Mouse (Mus musculus) ES-Bruce4 (cell line): ENCODE results near the gene Tspan7.

Experiments used
- CTCF ChIP-seq: IDR thresholded peaks from one replicate; pipeline ENCODE4 v1.8.1; 2011; ENCODE audit warnings: low read depth, low read length
- EP300 ChIP-seq: IDR thresholded peaks from 2 replicates; pipeline ENCODE4 v1.6.1; 2011; ENCODE audit warnings: low read depth, low read length; ENCODE audit not compliant: insufficient read depth
- POLR2A ChIP-seq: IDR thresholded peaks from one replicate; pipeline ENCODE4 v1.8.1; 2011; ENCODE audit warnings: low read length; ENCODE audit not compliant: insufficient read depth

DNA sequence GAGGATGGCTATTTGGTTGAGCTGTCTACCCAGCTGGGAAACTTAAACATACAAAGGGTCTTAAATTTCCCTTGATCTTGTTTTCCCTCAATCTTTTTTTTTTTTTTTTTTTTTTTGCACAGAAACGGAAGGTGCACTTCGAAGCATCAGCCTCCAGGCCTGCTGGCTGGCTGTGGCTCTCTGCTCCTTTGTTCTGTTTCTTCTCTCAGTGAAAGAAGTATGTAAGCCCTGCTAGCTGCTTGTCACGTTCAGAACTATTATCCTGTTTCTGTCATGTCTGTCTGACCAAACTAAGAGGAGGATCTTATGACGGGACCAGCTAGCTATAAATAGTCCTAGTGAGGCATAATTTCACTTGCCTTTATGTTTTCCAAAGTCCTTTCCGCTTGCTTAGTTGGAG, 33.6 kb downstream of the Tspan7 start:
- TF ChIP-seq CTCF (no peak), POLR2A (no peak), EP300 (no peak)
